Mouse (Mus musculus) hematopoietic stem cell, adult 5-6 weeks (primary cell): ENCODE measurements around the gene Eif2ak4. TPM values are rescaled to one million over a fixed set of nuclear protein-coding genes. Genes with fewer than 3 reads are reported as not detected.

Experiments
- ATAC-seq, 2 experiments: fragments of 125-278 bp in 1 of 2; replicated peaks in 1 of 2; 2 replicates each; pipeline ENCODE4 v1.8.0; 2016 to 2017; ENCODE audit warnings: inconsistent platforms in 2 of 2, mild to moderate bottlenecking in 2 of 2, moderate number of reproducible peaks in 2 of 2, low read depth in 1 of 2, moderate TSS enrichment in 1 of 2; ENCODE audit not compliant: low FRiP score in 2 of 2, poor library complexity in 2 of 2, severe bottlenecking in 2 of 2, insufficient read depth in 1 of 2, low TSS enrichment in 1 of 2
- total RNA-seq: library from RNA; stranded (forward); fragments of 172-1452, 232-1000 nt; gene quantifications from 2 replicates; pipeline ENCODE4 v1.2.3, GENCODE M21; 2017

Gene Eif2ak4
- 23.0 and 23.5 TPM in 2 replicates for total RNA-seq

DNA sequence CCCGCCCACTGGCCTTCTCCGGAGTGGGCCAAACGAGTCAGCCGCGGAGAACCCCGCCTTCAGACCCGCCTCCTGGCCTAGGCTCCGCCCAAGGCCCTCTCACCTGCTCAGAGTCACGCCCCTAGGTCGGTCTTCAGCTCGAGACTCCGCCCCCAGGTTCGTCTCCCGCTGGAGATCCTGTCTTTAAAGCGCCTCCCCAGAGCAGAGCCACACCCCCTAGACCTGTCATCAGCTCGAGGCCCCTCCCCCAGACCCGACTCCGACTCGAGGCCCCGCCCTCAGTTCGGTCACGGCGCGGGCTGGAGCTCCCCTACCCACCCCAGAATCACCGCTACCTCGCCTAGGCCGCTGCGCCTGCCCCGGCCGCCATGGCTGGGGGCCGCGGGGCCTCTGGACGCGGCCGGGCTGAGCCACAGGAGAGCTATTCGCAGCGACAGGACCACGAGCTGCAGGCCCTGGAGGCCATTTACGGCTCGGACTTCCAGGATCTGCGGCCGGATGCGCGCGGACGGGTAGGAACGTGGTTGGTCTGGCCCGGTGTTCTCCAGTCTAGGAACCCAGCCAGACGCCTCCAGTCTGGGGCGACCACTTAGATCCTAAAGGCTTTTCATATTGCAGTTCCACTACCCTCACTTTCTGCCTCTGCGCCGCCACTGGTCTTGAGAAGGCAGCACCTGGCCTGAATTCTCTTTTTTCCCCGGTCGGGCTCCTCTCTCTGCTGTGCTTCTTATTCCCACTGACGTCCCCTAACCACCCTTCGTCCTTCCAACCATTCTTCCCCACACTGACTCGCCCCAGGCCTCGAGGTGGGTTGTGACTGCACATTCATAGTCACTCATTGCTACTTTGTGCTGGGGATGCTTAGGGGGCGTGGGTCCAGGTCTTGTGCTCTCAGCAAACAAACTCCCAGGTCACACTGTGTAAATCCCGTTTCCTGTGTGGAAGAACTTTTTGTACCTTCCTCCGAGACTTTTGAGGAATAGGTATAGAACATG is at the start of gene Eif2ak4:
Eif2ak4 (plus strand) TSS at position 278 of the 995 bp plus-strand sequence.
- peak; percentile 97 to 98 for ATAC-seq

DNA sequence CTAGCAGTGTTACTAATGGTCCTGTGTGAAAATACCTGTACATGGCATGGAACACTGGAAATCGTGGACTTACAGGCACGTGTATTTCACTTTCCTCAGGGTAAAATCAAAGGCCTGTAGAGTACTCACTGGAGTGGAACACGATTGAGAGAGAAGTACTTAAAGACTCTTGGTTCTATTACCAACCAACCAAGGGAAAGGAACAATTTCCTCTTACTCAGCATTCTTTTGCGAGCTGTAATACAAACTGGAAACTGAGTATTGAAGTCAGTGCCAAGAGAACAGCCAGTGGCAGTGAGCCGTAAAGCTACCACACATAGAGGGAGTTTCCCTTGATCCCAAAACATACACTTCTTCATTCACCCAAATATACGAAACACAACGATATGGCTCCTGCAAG is 47.1 kb upstream of the Eif2ak4 start:
- ATAC-seq = no peak

DNA sequence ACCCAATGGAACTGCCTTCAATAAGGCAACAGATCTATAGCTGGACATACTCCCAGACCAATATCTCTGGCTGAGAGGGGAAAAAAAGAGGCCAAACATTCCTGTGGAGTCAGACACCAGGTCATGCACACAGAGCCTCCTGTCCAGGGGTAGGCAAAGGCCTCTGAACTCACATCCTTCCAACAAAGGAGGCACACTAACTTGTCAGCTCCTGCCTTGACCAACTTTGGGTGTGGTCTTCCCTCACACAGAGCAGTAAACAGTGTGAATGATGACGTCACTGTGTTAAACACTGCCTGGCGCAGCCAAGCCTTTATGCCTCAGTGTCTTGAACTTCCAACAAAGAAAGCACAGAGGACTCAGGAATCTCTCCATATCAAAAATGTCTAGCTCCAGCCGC is 44.5 kb upstream of the Eif2ak4 start:
- ATAC-seq = no peak

DNA sequence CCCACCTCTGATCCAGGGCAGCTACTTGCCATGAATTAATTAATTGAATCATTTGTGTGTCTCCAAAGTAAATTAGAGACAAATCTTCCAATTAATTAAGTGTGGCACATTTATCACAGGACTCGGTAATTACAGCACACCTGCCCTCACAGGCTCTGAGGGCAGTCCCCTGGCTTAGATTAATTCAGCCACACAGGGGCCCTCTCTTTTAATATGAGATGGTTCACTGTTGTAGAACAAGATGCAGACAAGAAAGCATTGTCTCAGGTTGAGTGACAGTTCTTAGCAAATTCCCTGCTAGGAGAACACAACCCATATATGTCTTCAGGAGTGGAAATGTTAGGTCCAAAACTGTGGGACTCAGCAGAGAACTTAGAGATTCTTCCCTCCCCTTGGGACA is 42.9 kb upstream of the Eif2ak4 start:
- ATAC-seq = no peak

DNA sequence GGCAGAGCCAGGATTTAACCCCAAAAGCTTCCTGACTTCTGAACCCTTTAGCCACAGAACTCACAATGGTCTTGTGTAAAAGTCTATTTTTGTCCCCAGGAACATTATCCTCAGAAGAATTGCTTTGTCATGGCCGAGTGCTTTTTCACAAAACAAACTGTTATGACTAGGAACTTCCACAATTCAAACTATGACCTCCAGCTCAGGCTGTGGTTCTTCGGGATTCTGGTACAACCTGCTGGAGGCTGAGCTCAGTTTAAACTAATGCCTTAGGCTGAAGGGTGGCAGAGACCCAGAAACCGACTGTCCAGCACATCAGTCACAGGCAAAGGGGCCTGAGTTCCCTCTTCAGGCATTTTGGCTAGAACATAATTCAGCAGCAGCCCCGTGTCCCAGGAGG is 34.9 kb upstream of the Eif2ak4 start:
- peak; percentile 46 to 68 for ATAC-seq

DNA sequence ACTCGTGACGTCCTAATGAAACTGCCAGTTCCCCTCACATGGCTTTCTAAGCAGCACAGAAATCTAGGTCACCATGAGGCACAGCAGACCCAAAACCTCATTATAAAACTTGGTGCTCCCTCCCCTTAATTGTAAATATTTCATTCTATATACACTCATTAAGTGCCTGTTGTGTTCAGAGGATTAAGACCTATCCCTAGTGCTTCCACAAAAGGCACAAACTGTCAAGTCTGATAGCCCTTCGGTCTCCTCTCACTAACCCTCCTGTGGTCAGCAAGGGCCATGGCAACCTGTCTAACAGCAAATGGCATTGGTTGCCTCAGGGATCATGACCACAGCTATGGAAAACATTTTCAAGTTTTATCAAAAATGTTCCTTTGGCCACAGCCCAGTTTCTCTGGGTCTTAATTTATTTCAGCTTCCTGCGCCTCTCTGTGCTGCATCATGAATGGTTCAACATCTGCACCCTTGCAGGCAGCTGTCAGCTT is 34.5 kb upstream of the Eif2ak4 start:
- peak; percentile 39 to 46; a peak in 3 of 4 replicates for ATAC-seq

DNA sequence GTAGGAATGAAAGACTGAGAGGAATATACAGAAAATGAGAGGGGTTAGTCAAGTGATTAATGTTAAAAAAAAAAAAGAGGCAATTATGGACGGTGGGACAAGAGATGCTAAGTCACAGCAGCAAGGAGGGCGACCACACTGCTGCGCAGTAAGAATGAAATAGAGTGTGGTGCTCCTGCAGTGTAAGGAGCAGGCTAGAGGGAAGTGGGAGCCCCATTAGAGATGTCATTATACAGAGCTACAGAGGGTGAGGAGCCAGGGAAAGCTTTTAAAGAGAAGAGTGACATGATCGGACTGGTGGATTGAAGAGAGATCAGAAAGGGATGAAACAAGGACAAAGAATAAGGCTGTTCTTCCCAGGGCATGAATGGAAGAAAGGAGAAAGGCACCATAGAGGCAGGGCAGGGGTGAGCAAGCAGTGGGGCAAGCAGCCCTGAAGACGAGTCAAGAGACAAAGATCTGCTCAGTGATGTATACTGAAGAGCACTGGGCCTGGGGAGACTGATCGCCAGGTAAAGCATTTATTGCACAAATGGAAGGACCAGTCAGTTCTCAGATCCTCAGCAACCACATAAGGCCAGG is 33.2 kb upstream of the Eif2ak4 start:
- no peak for ATAC-seq

DNA sequence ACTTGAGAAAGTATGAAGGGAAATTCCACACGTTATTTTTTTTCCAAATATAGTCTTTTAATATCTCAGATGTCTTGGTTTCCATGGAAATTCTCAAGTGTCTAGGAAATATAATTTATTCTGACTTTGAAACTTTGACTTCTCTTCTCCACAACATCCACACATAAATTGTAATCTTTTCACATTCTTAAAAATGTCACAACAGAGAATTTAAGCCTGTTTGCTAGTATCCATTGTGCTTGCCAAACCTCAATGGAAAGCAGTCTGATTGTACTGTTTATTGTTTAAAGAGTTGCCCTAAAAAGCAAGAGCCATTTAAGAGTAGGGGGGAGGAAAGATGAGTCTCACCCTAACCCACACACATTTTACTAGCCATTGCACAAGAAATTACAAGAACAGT is 16.6 kb upstream of the Eif2ak4 start:
- ATAC-seq = no peak

DNA sequence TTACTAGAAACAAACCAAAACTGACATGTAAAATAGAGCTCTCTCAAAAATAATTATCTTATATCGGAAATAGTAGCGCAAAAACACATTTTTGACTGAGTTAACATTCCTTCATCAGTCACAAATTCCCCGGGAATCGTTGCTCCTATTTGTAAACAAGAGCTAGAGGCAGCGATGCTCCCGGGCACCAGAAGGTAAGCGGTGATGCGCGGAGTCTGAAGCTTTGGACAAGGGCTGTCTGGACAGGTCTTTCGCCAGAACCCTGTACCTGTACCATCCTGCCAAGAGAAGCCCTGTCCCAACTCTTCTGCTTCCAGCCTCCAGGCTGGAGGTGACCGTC is 15.9 kb upstream of the Eif2ak4 start:
- no peak for ATAC-seq

DNA sequence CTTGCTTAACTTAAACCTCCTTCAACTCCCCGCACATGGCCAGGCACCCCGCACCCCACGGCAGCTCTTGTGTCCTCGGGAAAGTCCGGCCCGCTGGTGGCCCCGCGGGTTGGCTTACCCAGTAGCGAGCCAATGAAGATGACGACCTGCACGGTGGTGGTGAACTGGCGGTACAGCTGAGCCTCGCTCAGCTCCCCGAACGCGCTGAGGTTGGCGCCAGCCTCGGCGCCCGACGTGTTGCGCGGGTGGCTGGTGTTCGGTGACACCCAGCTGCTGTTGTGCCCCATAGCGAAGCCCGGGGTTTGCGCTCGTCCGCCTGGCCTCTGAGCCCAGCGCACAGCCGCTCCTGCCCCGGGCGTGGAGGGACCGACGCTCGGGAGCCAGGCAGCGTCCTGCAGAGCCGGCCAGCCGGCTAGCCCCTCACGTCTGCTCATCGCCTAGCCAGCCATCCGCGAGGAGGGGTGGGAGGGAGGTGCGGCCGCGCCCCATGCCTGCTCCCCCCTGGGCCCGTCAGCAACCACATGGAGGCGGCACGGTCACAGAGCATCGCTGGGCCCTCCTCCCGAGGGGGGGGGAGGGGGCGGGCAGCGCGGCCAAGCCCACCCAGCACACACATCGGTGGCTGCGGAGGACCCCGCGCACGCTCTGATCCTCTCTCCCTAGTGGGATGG is 15.4 kb upstream of the Eif2ak4 start, which contains the start of gene Gpr176:
Gpr176 (minus strand) TSS at position 519 of the 671 bp plus-strand sequence.
- peak; percentile 24 to 39; a peak in 3 of 4 replicates for ATAC-seq

DNA sequence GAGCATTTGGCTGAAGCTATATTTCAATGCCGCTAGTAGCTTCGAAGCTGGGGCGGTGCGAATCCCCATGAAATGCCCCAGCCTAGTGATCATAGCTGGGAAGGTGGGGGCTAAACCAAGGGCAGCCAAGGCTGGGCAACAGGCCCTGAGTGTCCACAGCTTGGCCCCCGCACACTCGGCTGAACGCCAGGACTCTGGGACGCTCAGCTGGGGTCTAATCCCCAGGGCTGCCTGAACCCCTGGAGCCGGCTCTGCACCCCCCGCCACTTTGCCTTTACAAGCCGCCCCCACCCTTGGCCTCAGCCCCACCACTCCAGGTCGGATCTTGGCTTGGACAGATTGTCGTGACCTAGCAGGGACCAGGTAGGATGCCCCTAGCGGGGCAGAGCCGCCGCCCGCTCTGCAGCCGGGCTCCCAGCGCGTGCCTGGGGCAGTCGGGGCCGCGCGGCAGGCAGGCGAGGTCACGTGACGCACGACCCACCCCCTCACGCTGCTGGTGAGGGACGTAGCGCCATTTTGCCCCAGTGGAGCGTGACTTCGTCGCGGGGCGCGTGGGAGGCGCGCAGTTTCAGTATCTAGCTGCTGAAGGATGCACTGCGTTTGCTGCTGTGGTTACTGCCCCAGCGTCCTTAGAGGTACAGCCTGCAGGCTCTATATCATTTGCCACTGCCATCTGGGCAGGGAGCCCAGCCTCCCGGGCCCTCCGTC is 14.7 kb upstream of the Eif2ak4 start:
- ATAC-seq = peak; percentile 19 to 66; a peak in 3 of 4 replicates

DNA sequence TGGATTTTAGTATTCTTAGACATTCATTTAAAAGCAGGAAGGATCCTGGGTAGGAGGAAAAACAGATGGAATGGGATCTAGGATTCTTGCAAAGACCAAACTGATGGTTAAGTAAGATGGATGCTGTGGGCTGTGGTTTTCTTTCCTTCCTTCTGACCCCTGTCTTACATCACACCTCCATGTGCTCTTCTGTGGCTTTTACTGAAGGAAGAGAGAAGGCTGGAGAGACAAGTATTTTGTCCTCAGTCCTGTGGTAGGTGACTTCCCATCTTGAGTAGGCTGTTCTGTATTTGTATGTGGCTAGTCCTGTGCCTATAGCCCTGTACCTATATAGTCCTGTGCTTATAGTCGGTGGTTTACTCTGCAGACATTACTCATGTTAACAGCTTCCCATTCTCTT is 12.9 kb upstream of the Eif2ak4 start:
- ATAC-seq = no peak

DNA sequence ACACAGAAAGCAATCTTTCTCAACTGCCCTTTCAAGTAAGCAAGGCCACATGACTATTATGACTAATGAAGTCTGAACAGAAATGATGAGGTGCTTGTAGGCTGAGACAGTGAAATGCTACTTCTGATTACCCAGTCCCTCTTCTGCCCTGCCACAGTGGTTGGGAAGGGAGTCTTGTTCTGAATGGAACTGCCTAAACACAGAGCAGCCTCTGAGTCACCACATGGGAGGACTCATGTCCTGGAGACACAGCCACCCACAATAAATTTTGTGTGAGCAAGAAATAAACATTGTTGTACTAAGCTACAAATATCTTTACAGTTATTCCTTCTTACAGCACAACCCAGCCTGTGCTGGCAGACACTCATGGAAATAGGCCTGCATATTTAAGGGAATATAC is 12.5 kb upstream of the Eif2ak4 start:
- no peak for ATAC-seq

DNA sequence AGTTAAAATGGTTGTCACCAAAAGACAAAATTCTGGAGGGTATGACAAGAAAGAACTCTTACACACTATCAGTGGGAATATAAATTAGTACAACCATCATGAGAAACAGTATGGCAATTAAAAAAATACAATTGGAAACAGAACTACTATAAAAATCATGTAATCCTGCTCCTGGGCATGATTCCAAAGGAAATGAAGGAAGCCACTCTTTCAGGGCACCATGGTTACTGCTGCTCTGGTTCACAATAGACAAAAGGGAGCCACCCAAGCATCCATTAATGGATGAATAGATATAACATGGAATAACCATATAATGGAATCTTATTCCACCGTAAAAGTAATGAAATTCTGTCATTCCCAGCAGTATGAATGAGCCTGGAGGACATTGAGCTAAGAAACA is 8.7 kb upstream of the Eif2ak4 start:
- no peak for ATAC-seq

DNA sequence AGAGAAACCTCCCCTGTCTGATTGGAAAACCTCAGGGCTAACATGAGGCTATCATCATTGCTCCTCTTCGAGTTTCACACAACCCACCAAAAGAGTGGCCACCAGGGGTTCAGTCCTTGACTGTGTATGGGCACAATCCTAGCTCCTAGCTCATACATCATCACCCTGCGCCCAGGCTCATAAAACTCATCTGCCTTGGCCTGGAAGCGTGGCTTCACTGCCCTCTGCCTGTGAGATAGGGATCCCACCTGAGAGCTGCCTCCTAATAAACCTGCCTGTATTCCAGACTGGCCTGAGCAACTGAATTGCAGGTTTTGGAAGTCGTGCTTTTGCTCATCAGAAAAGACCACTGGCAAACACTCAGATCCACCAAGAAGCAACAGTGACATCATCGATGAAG is 5.0 kb upstream of the Eif2ak4 start:
- ATAC-seq = no peak

DNA sequence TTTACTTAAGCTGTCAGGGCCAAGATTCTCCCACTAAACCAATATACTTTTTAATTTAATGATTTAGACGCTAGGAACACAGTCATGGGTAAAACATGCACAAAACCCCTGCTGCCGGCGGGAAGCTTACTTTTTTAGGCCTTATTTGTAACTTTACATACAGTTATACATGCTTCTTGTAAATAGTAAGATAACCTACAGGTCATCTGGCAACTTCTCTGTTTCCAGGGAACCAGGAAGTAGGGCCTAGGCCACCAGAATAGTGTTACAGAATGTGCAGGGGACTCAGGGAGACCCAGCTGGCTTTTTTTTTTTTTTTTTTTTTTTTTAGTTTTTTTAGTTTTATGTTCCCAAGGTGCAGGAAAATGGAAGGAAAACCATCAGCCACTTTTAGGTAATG is 1.2 kb downstream of the Eif2ak4 start:
- no peak for ATAC-seq

DNA sequence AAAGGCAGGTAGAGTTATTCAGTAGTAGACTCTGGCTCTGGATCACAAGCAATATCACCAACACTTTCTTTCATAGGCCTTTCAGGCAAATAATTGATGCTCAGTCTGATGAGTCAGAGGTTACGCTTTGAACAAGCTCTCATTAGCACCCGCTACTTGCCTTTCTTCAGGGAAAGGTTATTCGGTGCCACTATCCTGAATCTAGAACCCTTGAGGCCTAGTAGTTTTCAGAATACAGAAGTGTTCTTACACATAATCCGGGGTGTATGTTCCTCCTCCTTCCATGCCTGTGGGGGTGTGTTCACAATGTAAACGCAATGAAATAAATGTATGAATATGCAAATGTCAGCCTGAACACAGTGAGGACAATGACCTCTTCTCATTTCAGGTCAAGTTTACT is 1.7 kb downstream of the Eif2ak4 start:
- ATAC-seq = no peak
